Mouse (Mus musculus): ENCODE results near the gene Tas2r117. TPM values are rescaled to one million over a fixed set of nuclear protein-coding genes. Genes with fewer than 3 reads are reported as not detected.

Gene Tas2r117
- not detected in 2 replicates for polyA plus RNA-seq (2015; fragmentation: Nextera tagmentation; extraction: Ambion mirVana)

GRCm38 (mm10) chr6:132802518-132802917 is at the start of gene Tas2r117:
Gene Tas2r117, plus strand, starts transcription at chr6:132802818.

GRCm38 (mm10) chr6:132754430-132754829 is 48.2 kb upstream of the Tas2r117 start, which contains the start of gene Tas2r124:
Gene Tas2r124, plus strand, starts transcription at chr6:132754730.

GRCm38 (mm10) chr6:132761831-132762230 is 40.8 kb upstream of the Tas2r117 start, which contains the start of gene Tas2r102:
Gene Tas2r102, plus strand, starts transcription at chr6:132762131.

GRCm38 (mm10) chr6:132778062-132778461 is 24.6 kb upstream of the Tas2r117 start, which contains the start of gene Tas2r136:
Gene Tas2r136, minus strand, starts transcription at chr6:132778162.

GRCm38 (mm10) chr6:132846842-132847241 is 44.2 kb downstream of the Tas2r117 start, which contains the start of gene Tas2r123:
Gene Tas2r123, plus strand, starts transcription at chr6:132847142.

Other genes starting within 250 kb of the Tas2r117 start
- gene Prh1, start 233.0 kb upstream of the Tas2r117 start, polyA plus RNA-seq (2015; fragmentation: Nextera tagmentation; extraction: Ambion mirVana): not detected in 2 replicates
- not detected in 2 replicates for gene Prp2, start 206.9 kb upstream of the Tas2r117 start, polyA plus RNA-seq (2015; fragmentation: Nextera tagmentation; extraction: Ambion mirVana)
- gene A630073D07Rik, start 151.3 kb upstream of the Tas2r117 start, polyA plus RNA-seq (2015; fragmentation: Nextera tagmentation; extraction: Ambion mirVana): not detected in 2 replicates
- gene Tas2r120, start 145.9 kb upstream of the Tas2r117 start, polyA plus RNA-seq (2015; fragmentation: Nextera tagmentation; extraction: Ambion mirVana): not detected in 2 replicates
- not detected in 2 replicates for gene Tas2r121, start 101.8 kb upstream of the Tas2r117 start, polyA plus RNA-seq (2015; fragmentation: Nextera tagmentation; extraction: Ambion mirVana)
- gene Tas2r122, start 90.9 kb upstream of the Tas2r117 start, polyA plus RNA-seq (2015; fragmentation: Nextera tagmentation; extraction: Ambion mirVana): not detected in 2 replicates
- gene Tas2r115, start 64.8 kb upstream of the Tas2r117 start, polyA plus RNA-seq (2015; fragmentation: Nextera tagmentation; extraction: Ambion mirVana): not detected in 2 replicates
- not detected in 2 replicates for gene Tas2r124, start 48.1 kb upstream of the Tas2r117 start, polyA plus RNA-seq (2015; fragmentation: Nextera tagmentation; extraction: Ambion mirVana)
- not detected in 2 replicates for gene Tas2r102, start 40.7 kb upstream of the Tas2r117 start, polyA plus RNA-seq (2015; fragmentation: Nextera tagmentation; extraction: Ambion mirVana)
- gene Tas2r136, start 24.7 kb upstream of the Tas2r117 start, polyA plus RNA-seq (2015; fragmentation: Nextera tagmentation; extraction: Ambion mirVana): not detected in 2 replicates
- gene Tas2r123, start 44.3 kb downstream of the Tas2r117 start, polyA plus RNA-seq (2015; fragmentation: Nextera tagmentation; extraction: Ambion mirVana): not detected in 2 replicates
- not detected in 2 replicates for gene Tas2r116, start 52.6 kb downstream of the Tas2r117 start, polyA plus RNA-seq (2015; fragmentation: Nextera tagmentation; extraction: Ambion mirVana)
- gene Tas2r110, start 65.2 kb downstream of the Tas2r117 start, polyA plus RNA-seq (2015; fragmentation: Nextera tagmentation; extraction: Ambion mirVana): not detected in 2 replicates
- not detected in 2 replicates for gene Tas2r113, start 90.2 kb downstream of the Tas2r117 start, polyA plus RNA-seq (2015; fragmentation: Nextera tagmentation; extraction: Ambion mirVana)
- 0.34 and 0.42 TPM in 2 replicates for gene Tas2r125, start 106.8 kb downstream of the Tas2r117 start, polyA plus RNA-seq (2015; fragmentation: Nextera tagmentation; extraction: Ambion mirVana)
- gene Tas2r129, start 148.3 kb downstream of the Tas2r117 start, polyA plus RNA-seq (2015; fragmentation: Nextera tagmentation; extraction: Ambion mirVana): not detected in 2 replicates
- not detected in 2 replicates for gene Tas2r131, start 155.1 kb downstream of the Tas2r117 start, polyA plus RNA-seq (2015; fragmentation: Nextera tagmentation; extraction: Ambion mirVana)
- not detected in 2 replicates for gene Tas2r109, start 178.1 kb downstream of the Tas2r117 start, polyA plus RNA-seq (2015; fragmentation: Nextera tagmentation; extraction: Ambion mirVana)
- not detected in 2 replicates for gene Tas2r103, start 234.3 kb downstream of the Tas2r117 start, polyA plus RNA-seq (2015; fragmentation: Nextera tagmentation; extraction: Ambion mirVana)